Mouse (Mus musculus) CD4-positive helper T cell, adult 2 months (primary cell): ENCODE results near the gene Arid2.
"Not testable (repeated sequence)": the region's sequence is repeated elsewhere in the genome, so short reads cannot be mapped to it uniquely, and the experiment has no call there.

Source experiments
- DNase-seq: peaks from one replicate; pipeline ENCODE4 v3.0.0-alpha.2; 2012; ENCODE audit warnings: low read depth, missing footprints, low spot score

Arid2 gene

DNA sequence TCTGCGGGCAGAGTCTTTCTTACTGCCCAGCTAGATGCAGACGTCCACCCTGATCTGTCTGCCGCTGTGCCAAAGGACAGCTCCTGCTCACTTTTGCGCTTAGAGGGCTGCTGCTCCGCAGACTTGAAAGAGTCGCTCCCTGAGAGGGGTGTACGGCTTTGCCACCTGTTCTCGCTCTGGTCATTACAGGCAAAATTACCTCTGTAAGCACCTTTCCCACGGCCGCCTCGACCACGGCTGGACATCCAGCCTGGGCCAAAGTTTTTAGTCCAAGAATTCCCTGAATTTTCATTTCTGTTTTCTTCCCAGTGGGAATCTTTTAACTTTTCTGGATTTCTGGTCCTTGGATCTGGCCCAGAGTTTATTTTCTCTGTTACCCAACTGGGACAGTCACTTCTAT, 130.8 kb downstream of the Arid2 start:
- no peak for DNase-seq

- DNase-seq: no peak
Observed at GRCm38 (mm10) chr15:96419920-96420319, 132.6 kb downstream of the Arid2 start.

- DNase-seq: no peak
Observed at GRCm38 (mm10) chr15:96434202-96434601, 146.9 kb downstream of the Arid2 start.

DNA sequence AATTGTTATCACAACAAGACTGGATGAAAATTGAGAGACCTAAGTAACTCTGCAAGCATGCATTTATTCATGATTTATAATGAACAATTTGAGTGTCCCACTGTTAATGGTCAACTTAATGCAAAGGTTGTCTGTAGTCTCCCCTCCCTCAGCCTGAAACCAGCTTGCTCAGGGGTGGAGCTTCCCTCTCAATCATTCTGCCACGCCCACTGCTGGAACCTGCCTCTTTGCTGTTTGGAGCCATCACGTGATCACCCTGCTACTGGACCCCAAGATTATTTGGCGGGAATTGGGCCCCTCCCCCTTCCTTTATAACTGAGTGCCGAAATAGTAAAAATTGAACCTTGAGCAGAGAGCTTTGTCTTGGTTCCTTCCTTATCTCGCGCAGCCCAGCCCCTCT, 154.2 kb downstream of the Arid2 start:
- not testable (repeated sequence) for DNase-seq

- no peak for DNase-seq
Observed at GRCm38 (mm10) chr15:96446785-96447184, 159.5 kb downstream of the Arid2 start.

DNA sequence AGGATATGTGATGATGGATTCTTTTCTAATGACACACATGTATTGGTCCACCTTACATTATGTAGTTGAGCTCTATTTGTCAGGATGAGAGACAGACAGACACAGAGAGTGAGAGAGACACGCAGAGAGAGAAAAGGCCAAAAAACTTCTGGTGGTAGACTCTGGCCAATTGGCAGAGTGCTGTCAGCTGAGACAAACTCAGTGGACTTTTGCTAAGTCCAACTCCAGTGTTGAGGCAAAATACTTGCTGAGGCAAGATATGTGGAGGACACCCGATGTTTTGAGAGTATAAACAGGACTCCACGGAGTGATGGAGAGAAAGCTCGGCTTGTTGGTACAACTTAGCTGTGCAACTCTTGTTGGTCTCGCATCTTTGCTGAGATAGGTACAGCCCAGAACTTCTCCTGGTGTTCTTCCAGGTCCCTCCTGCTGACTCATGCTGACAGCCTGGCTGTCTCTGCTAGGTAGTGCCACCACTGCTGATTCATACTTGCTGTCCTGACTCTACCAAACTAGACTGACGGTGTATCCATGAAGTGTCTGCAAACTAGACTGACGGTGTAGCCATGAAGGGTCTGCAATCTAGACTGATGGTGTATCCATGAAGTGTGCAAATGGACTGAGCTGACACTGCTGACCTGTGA, 161.5 kb downstream of the Arid2 start:
- no peak for DNase-seq

GRCm38 (mm10) chr15:96453346-96453745, 166.0 kb downstream of the Arid2 start:
- no peak for DNase-seq
